Mouse (Mus musculus): ENCODE results near the gene Trap1a. TPM values are rescaled to one million over a fixed set of nuclear protein-coding genes. Genes with fewer than 3 reads are reported as not detected.
A peak's percentile ranks its signal among the peaks of the same experiment; 100 is the strongest.

Trap1a gene
- total RNA-seq, 1 experiment, result 256 TPM

- Histone ChIP-seq H3K9ac (ENCODE audit: insufficient read depth, low read depth, low read length, poor library complexity, severe bottlenecking) (peak overlapping the region; percentile 82), H3K9me3 (ENCODE audit: control insufficient read depth, insufficient read depth, low read depth, low read length) (no peaks in the 10 kb centered on the region), H3K36me3 (ENCODE audit: control insufficient read depth, insufficient read depth, low read length, poor library complexity, severe bottlenecking) (peaks cover 7% of the 10 kb centered on the region), H3K4me1 (ENCODE audit: control insufficient read depth in 2 of 2, insufficient read depth in 2 of 2, low read length in 2 of 2, poor library complexity in 1 of 2) (no peaks in the 10 kb centered on the region; a peak in 1 of 4 replicates), H3K27ac (ENCODE audit: insufficient read depth, low read depth, low read length, poor library complexity, severe bottlenecking) (peak overlapping the region; percentile 78), H3K4me3 (ENCODE audit: insufficient read depth in 1 of 2, low read depth in 1 of 2, low read length in 2 of 2, poor library complexity in 1 of 2, severe bottlenecking in 1 of 2) (peak overlapping the region; percentile 85 to 86)
- peak; percentile 65 for DNase-seq (ENCODE audit: low read depth, low spot score)
- in situ Hi-C loops (cut with MboI; ENCODE audit: low sequenced_read_pairs in 2 of 2, unreplicated experiment in 2 of 2), result no loop called here
- TF ChIP-seq HCFC1 (IDR thresholded peaks at IDR 0.05; ENCODE audit: borderline replicate concordance, insufficient read depth, low read length) (no peak), ZNF384 (IDR thresholded peaks at IDR 0.05; ENCODE audit: low read depth, low read length) (no peak), CHD2 (IDR thresholded peaks at IDR 0.05; ENCODE audit: low read depth, low read length) (no peak; the same call in 1 of the 2 replicates), ZC3H11A (IDR thresholded peaks at IDR 0.05; ENCODE audit: borderline replicate concordance, low read depth, low read length) (no peak)
Observed at GRCm38 (mm10) chrX:139334504-139335418, 1.3 kb downstream of the Trap1a start.

DNA sequence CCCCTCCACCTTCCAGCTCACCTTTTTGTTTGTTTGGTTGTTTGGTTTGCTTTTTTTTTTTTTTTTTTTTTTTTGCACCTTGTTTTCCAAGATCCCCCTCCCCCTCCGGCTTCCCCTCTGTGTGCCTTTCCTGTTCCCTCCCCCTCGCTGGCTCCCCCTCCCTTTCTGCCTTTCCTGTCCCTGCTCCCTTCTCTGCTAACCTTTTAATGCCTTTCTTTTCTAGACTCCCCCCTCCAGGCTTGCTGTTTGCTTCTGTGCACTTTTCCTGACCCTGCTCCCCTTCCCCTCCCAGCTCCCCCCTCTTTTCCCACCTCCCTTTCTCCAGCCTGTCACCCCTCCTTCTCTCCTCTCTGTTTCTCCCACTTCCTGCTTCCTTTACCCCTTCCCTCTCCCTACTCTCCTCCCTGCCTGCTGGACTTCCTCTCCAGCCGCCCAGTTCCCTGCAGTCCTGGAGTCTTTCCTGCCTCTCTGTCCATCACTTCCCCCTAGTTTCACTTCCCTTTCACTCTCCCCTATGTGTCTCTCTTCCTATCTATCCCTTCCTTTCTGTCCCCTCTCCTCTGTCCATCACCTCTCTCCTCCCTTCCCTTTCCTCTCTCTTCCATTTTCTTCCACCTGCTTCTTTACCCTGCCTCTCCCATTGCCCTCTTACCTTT, 2.1 kb downstream of the Trap1a start:
- Histone ChIP-seq H3K4me1 (ENCODE audit: control insufficient read depth in 2 of 2, insufficient read depth in 2 of 2, low read length in 2 of 2, poor library complexity in 1 of 2) (no peaks in the 10 kb centered on the region; a peak in 1 of 4 replicates), H3K9me3 (ENCODE audit: control insufficient read depth, insufficient read depth, low read depth, low read length) (no peaks in the 10 kb centered on the region), H3K36me3 (ENCODE audit: control insufficient read depth, insufficient read depth, low read length, poor library complexity, severe bottlenecking) (peaks cover 7% of the 10 kb centered on the region), H3K4me3 (ENCODE audit: insufficient read depth in 1 of 2, low read depth in 1 of 2, low read length in 2 of 2, poor library complexity in 1 of 2, severe bottlenecking in 1 of 2) (peak overlapping the region; percentile 85 to 86), H3K27ac (ENCODE audit: insufficient read depth, low read depth, low read length, poor library complexity, severe bottlenecking) (peak overlapping the region; percentile 78), H3K9ac (ENCODE audit: insufficient read depth, low read depth, low read length, poor library complexity, severe bottlenecking) (peak overlapping the region; percentile 65)
- in situ Hi-C loops (cut with MboI; ENCODE audit: low sequenced_read_pairs in 2 of 2, unreplicated experiment in 2 of 2), result no loop called here
- DNase-seq (ENCODE audit: low read depth, low spot score), result no peak
- TF ChIP-seq ZC3H11A (IDR thresholded peaks at IDR 0.05; ENCODE audit: borderline replicate concordance, low read depth, low read length), result no peak
- peak; percentile 83 for TF ChIP-seq ZNF384 (IDR thresholded peaks at IDR 0.05; ENCODE audit: low read depth, low read length)

DNA sequence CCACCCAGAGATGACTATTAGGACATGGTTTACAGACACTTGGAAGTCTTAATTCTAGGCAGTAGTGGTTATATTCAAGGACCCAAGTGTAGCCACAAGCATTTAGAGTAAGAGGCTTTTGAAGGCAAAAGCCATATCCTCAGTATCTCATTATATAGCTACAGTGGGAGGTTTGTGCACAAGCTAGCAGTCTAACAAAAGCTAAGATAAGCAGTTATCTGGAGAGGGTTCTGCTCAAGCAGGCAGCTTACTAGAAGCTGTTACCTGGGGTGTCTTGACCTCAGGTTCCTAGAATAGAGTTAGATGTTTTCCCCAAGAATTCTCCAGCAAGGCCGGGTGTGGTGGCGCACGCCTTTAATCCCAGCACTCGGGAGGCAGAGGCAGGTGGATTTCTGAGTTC, 6.1 kb downstream of the Trap1a start:
- in situ Hi-C loops (cut with MboI; ENCODE audit: low sequenced_read_pairs in 2 of 2, unreplicated experiment in 2 of 2), result no loop called here
- Histone ChIP-seq H3K27ac (ENCODE audit: insufficient read depth, low read depth, low read length, poor library complexity, severe bottlenecking) (no peak overlapping the region), H3K9ac (ENCODE audit: insufficient read depth, low read depth, low read length, poor library complexity, severe bottlenecking) (no peak overlapping the region), H3K4me3 (ENCODE audit: insufficient read depth in 1 of 2, low read depth in 1 of 2, low read length in 2 of 2, poor library complexity in 1 of 2, severe bottlenecking in 1 of 2) (no peak overlapping the region), H3K4me1 (ENCODE audit: control insufficient read depth in 2 of 2, insufficient read depth in 2 of 2, low read length in 2 of 2, poor library complexity in 1 of 2) (no peaks in the 10 kb centered on the region; a peak in 1 of 4 replicates), H3K36me3 (ENCODE audit: control insufficient read depth, insufficient read depth, low read length, poor library complexity, severe bottlenecking) (peaks cover 7% of the 10 kb centered on the region), H3K9me3 (ENCODE audit: control insufficient read depth, insufficient read depth, low read depth, low read length) (no peaks in the 10 kb centered on the region)
- no peak for TF ChIP-seq MAFK (IDR thresholded peaks at IDR 0.05; ENCODE audit: insufficient read depth, low read depth, low read length)
- no peak for TF ChIP-seq ZC3H11A (IDR thresholded peaks at IDR 0.05; ENCODE audit: borderline replicate concordance, low read depth, low read length)
- no peak for DNase-seq (ENCODE audit: low read depth, low spot score)

DNA sequence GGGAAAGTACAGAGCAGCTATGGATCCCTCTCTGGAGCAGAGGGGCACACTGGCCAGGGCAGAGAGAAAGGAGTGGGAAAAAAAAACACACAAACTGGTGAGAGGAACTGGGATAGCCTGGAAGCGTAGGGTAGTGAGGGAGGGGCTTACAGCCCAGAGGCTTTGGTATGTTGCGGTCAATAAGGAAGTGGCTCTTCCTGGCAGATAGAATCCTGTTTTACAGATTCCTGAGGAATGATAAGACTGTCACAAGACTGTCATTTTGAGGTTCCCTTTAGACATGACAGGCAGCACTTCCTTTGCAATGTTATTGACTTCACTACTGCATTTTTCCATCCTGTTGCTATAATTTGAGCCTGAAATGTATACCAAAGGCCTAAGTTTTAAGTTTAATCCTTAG, 7.7 kb downstream of the Trap1a start:
- Histone ChIP-seq H3K4me1 (ENCODE audit: control insufficient read depth in 2 of 2, insufficient read depth in 2 of 2, low read length in 2 of 2, poor library complexity in 1 of 2) (no peaks in the 10 kb centered on the region; a peak in 1 of 4 replicates), H3K4me3 (ENCODE audit: insufficient read depth in 1 of 2, low read depth in 1 of 2, low read length in 2 of 2, poor library complexity in 1 of 2, severe bottlenecking in 1 of 2) (no peak overlapping the region), H3K27ac (ENCODE audit: insufficient read depth, low read depth, low read length, poor library complexity, severe bottlenecking) (no peak overlapping the region), H3K36me3 (ENCODE audit: control insufficient read depth, insufficient read depth, low read length, poor library complexity, severe bottlenecking) (peaks cover 8% of the 10 kb centered on the region), H3K9ac (ENCODE audit: insufficient read depth, low read depth, low read length, poor library complexity, severe bottlenecking) (no peak overlapping the region), H3K9me3 (ENCODE audit: control insufficient read depth, insufficient read depth, low read depth, low read length) (no peaks in the 10 kb centered on the region)
- in situ Hi-C loops (cut with MboI; ENCODE audit: low sequenced_read_pairs in 2 of 2, unreplicated experiment in 2 of 2), result no loop called here
- TF ChIP-seq MAFK (IDR thresholded peaks at IDR 0.05; ENCODE audit: insufficient read depth, low read depth, low read length) (no peak), ZC3H11A (IDR thresholded peaks at IDR 0.05; ENCODE audit: borderline replicate concordance, low read depth, low read length) (no peak), ZNF384 (IDR thresholded peaks at IDR 0.05; ENCODE audit: low read depth, low read length) (no peak), HCFC1 (IDR thresholded peaks at IDR 0.05; ENCODE audit: borderline replicate concordance, insufficient read depth, low read length) (no peak), CHD2 (IDR thresholded peaks at IDR 0.05; ENCODE audit: low read depth, low read length) (no peak)
- no peak for DNase-seq (ENCODE audit: low read depth, low spot score)
